Mouse (Mus musculus) CH12.LX (cell line): ENCODE data around the gene Kcnh4.

ENCODE experiments used
- CTCF ChIP-seq, 2 experiments: IDR thresholded peaks in 1 of 2; conservative IDR thresholded peaks in 1 of 2; 2 replicates each; pipeline ENCODE4 v1.5.1; 2011 to 2012; ENCODE audit warnings: low read depth in 2 of 2, low read length in 2 of 2, improper control_type of control experiment in 1 of 2, inconsistent platforms in 1 of 2, mild to moderate bottlenecking in 1 of 2, moderate library complexity in 1 of 2
- E2F4 ChIP-seq: IDR thresholded peaks from 2 replicates; pipeline ENCODE4 v1.6.1; 2011; ENCODE audit warnings: low read depth, low read length, improper control_type of control experiment; ENCODE audit not compliant: insufficient replicate concordance
- ELF1 ChIP-seq: IDR thresholded peaks from 2 replicates; pipeline ENCODE4 v1.6.1; 2014; ENCODE audit warnings: low read depth, mild to moderate bottlenecking, inconsistent platforms, low read length, improper control_type of control experiment
- EP300 ChIP-seq: IDR thresholded peaks from 2 replicates; pipeline ENCODE4 v1.6.1; 2011; ENCODE audit warnings: low read length, improper control_type of control experiment
- POLR2A ChIP-seq: IDR thresholded peaks from 2 replicates; pipeline ENCODE4 v1.6.1; 2011; ENCODE audit warnings: low read depth, mild to moderate bottlenecking, improper control_type of control experiment, low read length
- RCOR1 ChIP-seq: conservative IDR thresholded peaks from 2 replicates; pipeline ENCODE4 v1.6.1; 2012; ENCODE audit warnings: low read depth, mild to moderate bottlenecking, inconsistent platforms, low read length, improper control_type of control experiment
- TCF12 ChIP-seq: IDR thresholded peaks from 2 replicates; pipeline ENCODE4 v1.6.1; 2014; ENCODE audit warnings: low read depth, mild to moderate bottlenecking, inconsistent platforms, low read length, improper control_type of control experiment
- USF1 ChIP-seq: IDR thresholded peaks from 2 replicates; pipeline ENCODE4 v1.6.1; 2014; ENCODE audit warnings: low read depth, mild to moderate bottlenecking, inconsistent platforms, low read length, improper control_type of control experiment
- ZC3H11A ChIP-seq: IDR thresholded peaks from 2 replicates; pipeline ENCODE4 v1.6.1; 2012; ENCODE audit warnings: low read depth, mild to moderate bottlenecking, inconsistent platforms, low read length, improper control_type of control experiment

GRCm38 (mm10) chr11:100721254-100721653, 38.5 kb downstream of the Kcnh4 start:
- TF ChIP-seq E2F4 (no peak), TCF12 (no peak), POLR2A (no peak), CTCF (conservative IDR thresholded peaks at IDR 0.05 in 1 of 2, IDR thresholded peaks at IDR 0.05 in 1 of 2; ENCODE audit: low read depth in 2 of 2, low read length in 2 of 2) (no peak), EP300 (no peak), ELF1 (no peak), RCOR1 (no peak), USF1 (no peak), ZC3H11A (no peak)
